Mouse (Mus musculus): Measurements from ENCODE around the gene Folr1.

DNA sequence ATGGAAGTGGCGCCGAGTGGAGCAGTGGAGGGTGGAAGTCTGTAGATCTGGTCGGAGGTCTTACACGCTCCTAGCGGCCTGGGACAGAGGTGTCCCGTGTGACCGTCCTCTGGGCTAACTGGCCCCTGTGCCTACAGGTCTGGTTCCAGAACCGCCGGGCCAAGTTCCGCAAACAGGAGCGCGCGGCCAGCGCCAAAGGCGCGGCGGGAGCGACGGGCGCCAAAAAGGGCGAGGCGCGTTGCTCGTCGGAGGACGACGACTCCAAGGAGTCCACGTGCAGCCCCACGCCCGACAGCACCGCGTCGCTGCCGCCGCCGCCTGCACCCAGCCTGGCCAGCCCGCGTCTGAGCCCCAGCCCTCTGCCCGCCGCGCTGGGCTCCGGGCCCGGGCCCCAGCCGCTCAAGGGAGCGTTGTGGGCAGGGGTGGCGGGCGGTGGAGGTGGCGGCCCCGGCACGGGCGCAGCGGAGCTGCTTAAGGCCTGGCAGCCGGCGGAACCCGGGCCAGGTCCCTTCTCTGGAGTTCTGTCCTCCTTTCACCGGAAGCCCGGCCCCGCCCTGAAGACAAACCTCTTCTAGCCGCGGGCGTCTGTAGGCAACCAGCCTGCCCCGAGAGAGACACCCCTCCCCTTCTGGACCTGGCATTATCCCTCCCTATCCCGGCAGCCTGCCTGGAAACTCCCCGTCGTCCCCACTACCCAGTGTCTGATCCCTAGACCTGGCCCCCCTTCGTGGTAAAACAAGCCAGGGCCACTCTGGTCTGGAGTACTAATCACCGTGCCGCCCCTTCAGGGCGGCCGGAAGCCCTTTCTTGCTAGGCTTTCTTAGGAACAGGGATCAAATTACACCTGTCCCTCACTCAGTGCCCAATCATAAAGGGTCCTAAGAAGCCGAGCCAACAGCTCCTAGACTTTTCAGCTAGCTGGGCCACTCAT lies 48.8 kb downstream of the Folr1 start:
- TF ChIP-seq ZNF384 (IDR thresholded peaks at IDR 0.05; ENCODE audit: low read depth, low read length), result no peak
- no peak for TF ChIP-seq MAFK (IDR thresholded peaks at IDR 0.05; ENCODE audit: insufficient read depth, low read depth, low read length)
- no peak for TF ChIP-seq CHD2 (IDR thresholded peaks at IDR 0.05; ENCODE audit: low read depth, low read length)
